Mouse (Mus musculus) MEL (cell line): ENCODE data around the gene Rpl38. TPM values are rescaled to one million over a fixed set of nuclear protein-coding genes. Genes with fewer than 3 reads are reported as not detected.

Experiments used
- DNase-seq: peaks from one replicate; pipeline ENCODE4 v3.0.0; 2011; ENCODE audit warnings: low read depth, low spot score
- H3K27ac ChIP-seq: 2 replicates; pipeline ENCODE4 v1.5.1; 2012; ENCODE audit warnings: low read depth, mild to moderate bottlenecking, control low read depth, low read length, moderate library complexity; ENCODE audit not compliant: control insufficient read depth
- H3K27me3 ChIP-seq, 2 experiments: fragments of 150-350 bp in 1 of 2; sonication (generic) in 1 of 2; 2 replicates each; pipeline ENCODE4 v1.6.1; 2012; ENCODE audit warnings: low read length in 2 of 2, mild to moderate bottlenecking in 2 of 2, improper control_type of control experiment in 1 of 2, moderate library complexity in 1 of 2; ENCODE audit not compliant: insufficient read depth in 2 of 2, control insufficient read depth in 1 of 2
- H3K36me3 ChIP-seq, 2 experiments: 2 replicates each; pipeline ENCODE4 v1.6.1; 2012 to 2014; ENCODE audit warnings: low read length in 2 of 2, improper control_type of control experiment in 1 of 2, inconsistent platforms in 1 of 2, mild to moderate bottlenecking in 1 of 2; ENCODE audit not compliant: insufficient read depth in 2 of 2, control insufficient read depth in 1 of 2
- H3K4me1 ChIP-seq, 2 experiments: fragments of 150-350 bp in 1 of 2; sonication (generic) in 1 of 2; 2 replicates each; pipeline ENCODE4 v1.6.1; 2012; ENCODE audit warnings: low read length in 2 of 2, improper control_type of control experiment in 1 of 2, mild to moderate bottlenecking in 1 of 2; ENCODE audit not compliant: insufficient read depth in 2 of 2, control insufficient read depth in 1 of 2
- H3K4me3 ChIP-seq, 2 experiments: fragments of 150-350 bp in 1 of 2; sonication (generic) in 1 of 2; 2 replicates each; pipeline ENCODE4 v1.5.1; 2012; ENCODE audit warnings: low read depth in 2 of 2, low read length in 2 of 2, mild to moderate bottlenecking in 2 of 2, moderate library complexity in 2 of 2, control low read depth in 1 of 2, improper control_type of control experiment in 1 of 2; ENCODE audit not compliant: control insufficient read depth in 1 of 2, insufficient read depth in 1 of 2
- H3K79me2 ChIP-seq: 2 replicates; pipeline ENCODE4 v1.6.1; 2012; ENCODE audit warnings: mild to moderate bottlenecking, low read length, moderate library complexity; ENCODE audit not compliant: control insufficient read depth, poor library complexity, insufficient read depth
- H3K9ac ChIP-seq: 2 replicates; pipeline ENCODE4 v1.6.1; 2012; ENCODE audit warnings: low read depth, mild to moderate bottlenecking, control low read depth, low read length, moderate library complexity; ENCODE audit not compliant: control insufficient read depth, poor library complexity, severe bottlenecking
- H3K9me3 ChIP-seq: fragments of 150-350 bp; sonication (generic); replicated peaks from 2 replicates; pipeline ENCODE4 v1.6.1; 2012; ENCODE audit warnings: mild to moderate bottlenecking, low read length, improper control_type of control experiment, moderate library complexity; ENCODE audit not compliant: insufficient read depth
- CHD1 ChIP-seq: IDR thresholded peaks from 2 replicates; pipeline ENCODE4 v1.6.1; 2012; ENCODE audit warnings: low read depth, mild to moderate bottlenecking, inconsistent platforms, low read length, improper control_type of control experiment
- CHD2 ChIP-seq: IDR thresholded peaks from 2 replicates; pipeline ENCODE4 v1.6.1; 2011; ENCODE audit warnings: low read length, improper control_type of control experiment
- ELF1 ChIP-seq: IDR thresholded peaks from 2 replicates; pipeline ENCODE4 v1.6.1; 2014; ENCODE audit warnings: low read depth, mild to moderate bottlenecking, inconsistent platforms, low read length, improper control_type of control experiment, moderate library complexity
- EP300 ChIP-seq, 2 experiments: IDR thresholded peaks; 2 replicates each; pipeline ENCODE4 v1.6.1; 2011; ENCODE audit warnings: improper control_type of control experiment in 2 of 2, low read length in 2 of 2, low read depth in 1 of 2, mild to moderate bottlenecking in 1 of 2
- GABPA ChIP-seq: IDR thresholded peaks from 2 replicates; pipeline ENCODE4 v1.6.1; 2012; ENCODE audit warnings: low read depth, mild to moderate bottlenecking, inconsistent platforms, low read length, improper control_type of control experiment, moderate library complexity
- GATA1 ChIP-seq: IDR thresholded peaks from 2 replicates; pipeline ENCODE4 v1.6.1; 2011; ENCODE audit warnings: low read depth, low read length, improper control_type of control experiment
- HCFC1 ChIP-seq: IDR thresholded peaks from 2 replicates; pipeline ENCODE4 v1.6.1; 2012; ENCODE audit warnings: low read depth, mild to moderate bottlenecking, inconsistent platforms, low read length, improper control_type of control experiment, moderate library complexity
- JUND ChIP-seq: IDR thresholded peaks from 2 replicates; pipeline ENCODE4 v1.6.1; 2011; ENCODE audit warnings: low read depth, mild to moderate bottlenecking, improper control_type of control experiment, low read length
- KAT2A ChIP-seq: conservative IDR thresholded peaks from 2 replicates; pipeline ENCODE4 v1.6.1; 2012; ENCODE audit warnings: low read depth, low read length, improper control_type of control experiment, inconsistent platforms
- MAZ ChIP-seq: IDR thresholded peaks from 2 replicates; pipeline ENCODE4 v1.6.1; 2012; ENCODE audit warnings: low read depth, mild to moderate bottlenecking, inconsistent platforms, low read length, improper control_type of control experiment
- MXI1 ChIP-seq: IDR thresholded peaks from 2 replicates; pipeline ENCODE4 v1.6.1; 2011; ENCODE audit warnings: mild to moderate bottlenecking, low read depth, low read length, improper control_type of control experiment
- MYB ChIP-seq: IDR thresholded peaks from 2 replicates; pipeline ENCODE4 v1.6.1; 2011; ENCODE audit warnings: mild to moderate bottlenecking, low read depth, low read length, improper control_type of control experiment
- NRF1 ChIP-seq: IDR thresholded peaks from 2 replicates; pipeline ENCODE4 v1.6.1; 2014; ENCODE audit warnings: low read depth, mild to moderate bottlenecking, inconsistent platforms, low read length, improper control_type of control experiment, moderate library complexity; ENCODE audit not compliant: poor library complexity, insufficient read depth, severe bottlenecking
- POLR2A ChIP-seq, 2 experiments: IDR thresholded peaks; 2 replicates each; pipeline ENCODE4 v1.6.1; 2011 to 2012; ENCODE audit warnings: low read length in 2 of 2, mild to moderate bottlenecking in 2 of 2, control low read depth in 1 of 2, improper control_type of control experiment in 1 of 2, low read depth in 1 of 2, moderate library complexity in 1 of 2; ENCODE audit not compliant: control insufficient read depth in 1 of 2, insufficient read depth in 1 of 2, poor library complexity in 1 of 2
- RAD21 ChIP-seq: IDR thresholded peaks from 2 replicates; pipeline ENCODE4 v1.6.1; 2011; ENCODE audit warnings: mild to moderate bottlenecking, low read depth, low read length, improper control_type of control experiment
- RCOR1 ChIP-seq: IDR thresholded peaks from 2 replicates; pipeline ENCODE4 v1.6.1; 2012; ENCODE audit warnings: low read depth, mild to moderate bottlenecking, inconsistent platforms, low read length, improper control_type of control experiment
- SMC3 ChIP-seq: IDR thresholded peaks from 2 replicates; pipeline ENCODE4 v1.6.1; 2011; ENCODE audit warnings: low read depth, low read length, improper control_type of control experiment
- TBP ChIP-seq: IDR thresholded peaks from 2 replicates; pipeline ENCODE4 v1.8.0; 2011; ENCODE audit warnings: low read depth, low read length, improper control_type of control experiment
- UBTF ChIP-seq: IDR thresholded peaks from 2 replicates; pipeline ENCODE4 v1.6.1; 2012; ENCODE audit warnings: low read depth, mild to moderate bottlenecking, inconsistent platforms, low read length, improper control_type of control experiment, moderate library complexity, borderline replicate concordance; ENCODE audit not compliant: insufficient read depth
- ZKSCAN1 ChIP-seq: IDR thresholded peaks from 2 replicates; pipeline ENCODE4 v1.6.1; 2012; ENCODE audit warnings: low read depth, mild to moderate bottlenecking, inconsistent platforms, low read length, improper control_type of control experiment, moderate library complexity
- ZNF384 ChIP-seq: IDR thresholded peaks from 2 replicates; pipeline ENCODE4 v1.6.1; 2012; ENCODE audit warnings: low read depth, mild to moderate bottlenecking, inconsistent platforms, low read length, improper control_type of control experiment
- polyA plus RNA-seq, 2 experiments: library from polyadenylated mRNA; stranded (reverse) in 1 of 2; unstranded in 1 of 2; fragments of >175 nt in 1 of 2; fragments of >200 nt in 1 of 2; gene quantifications; 2 replicates each; pipeline versions ENCODE4 v1.2.1 to v1.2.4; 2012; ENCODE audit warnings: low replicate concordance in 2 of 2, low read depth in 1 of 2; ENCODE audit not compliant: insufficient read length in 2 of 2, insufficient read depth in 1 of 2, missing spikeins in 1 of 2
- total RNA-seq: library from RNA; depleted of rRNA; stranded (reverse); fragments of 300-350 nt; gene quantifications from 2 replicates; pipeline ENCODE4 v1.2.3, GENCODE M21; 2012

The Rpl38 gene
- total and polyA plus RNA-seq, 3 experiments, result 851 to 5,142 (median 1,236) TPM

DNA sequence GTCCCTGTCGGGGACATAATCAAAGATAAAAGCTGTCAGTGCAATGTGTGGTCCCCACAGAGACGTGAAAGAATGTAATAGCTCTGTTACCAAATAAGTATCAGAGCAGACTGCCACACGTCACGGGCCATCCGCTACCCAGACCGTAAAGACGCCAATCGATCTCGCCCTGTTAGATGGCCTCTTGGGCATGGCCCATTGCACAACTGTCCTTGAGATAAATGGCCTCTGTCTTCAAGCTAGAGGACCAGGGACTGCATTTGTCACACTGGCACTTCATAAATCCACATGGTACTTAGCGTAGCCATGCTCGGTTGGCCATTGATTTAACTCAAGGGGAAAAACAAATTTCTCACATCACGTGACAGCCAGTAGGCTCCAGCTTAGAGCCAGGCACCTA is 43.5 kb downstream of the Rpl38 start:
- no peaks in the 10 kb centered on the region for H3K4me1 ChIP-seq
- no peak overlapping the region for H3K27ac ChIP-seq
- no peaks in the 10 kb centered on the region for H3K9me3 ChIP-seq
- no peak overlapping the region for H3K4me3 ChIP-seq
- H3K79me2 ChIP-seq, result no peaks in the 10 kb centered on the region
- no peaks in the 10 kb centered on the region for H3K27me3 ChIP-seq
- TF ChIP-seq NRF1, result no peak
- TF ChIP-seq GABPA, result no peak
- no peak for TF ChIP-seq ZKSCAN1
- no peak for TF ChIP-seq MYB
- TF ChIP-seq RCOR1, result no peak
- no peak for TF ChIP-seq ELF1
- TF ChIP-seq EP300 (IDR thresholded peaks at IDR 0.05; ENCODE audit: low read depth in 1 of 2, low read length in 2 of 2), result no peak
- no peak for TF ChIP-seq CHD1
- no peak for TF ChIP-seq MXI1
- no peak for TF ChIP-seq CHD2
- TF ChIP-seq HCFC1, result no peak
- no peak for TF ChIP-seq POLR2A (IDR thresholded peaks at IDR 0.05; ENCODE audit: control insufficient read depth in 1 of 2, insufficient read depth in 1 of 2, low read depth in 1 of 2, low read length in 2 of 2, poor library complexity in 1 of 2)
- TF ChIP-seq MAZ, result no peak
- no peak overlapping the region for H3K9ac ChIP-seq
- H3K36me3 ChIP-seq, result no peaks in the 10 kb centered on the region
- DNase-seq, result no peak

DNA sequence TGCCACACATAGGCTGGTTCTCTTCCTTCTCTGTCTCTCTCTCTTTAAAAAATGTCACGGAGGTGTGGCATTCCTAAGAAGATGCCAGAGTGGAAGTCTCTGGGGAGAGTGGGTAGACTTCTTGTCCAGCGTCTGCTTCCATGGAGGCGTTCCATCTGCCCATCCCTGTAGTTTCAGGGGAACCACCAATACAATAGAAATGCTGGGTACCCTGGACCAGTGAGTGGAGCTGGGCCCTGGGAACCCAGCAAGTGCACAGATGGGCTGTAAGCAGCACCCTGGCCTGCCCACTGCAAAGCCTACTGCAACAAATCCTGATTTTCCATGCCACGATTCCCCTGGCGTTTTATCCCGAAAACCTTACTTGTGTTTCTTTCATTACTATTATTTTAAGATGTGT is 46.2 kb downstream of the Rpl38 start:
- H3K4me1 ChIP-seq, result no peaks in the 10 kb centered on the region
- no peaks in the 10 kb centered on the region for H3K36me3 ChIP-seq
- H3K4me3 ChIP-seq, result no peak overlapping the region
- H3K9me3 ChIP-seq, result no peaks in the 10 kb centered on the region
- TF ChIP-seq TBP (no peak), JUND (no peak), ZNF384 (no peak), POLR2A (IDR thresholded peaks at IDR 0.05; ENCODE audit: control insufficient read depth in 1 of 2, insufficient read depth in 1 of 2, low read depth in 1 of 2, low read length in 2 of 2, poor library complexity in 1 of 2) (no peak), CHD1 (no peak), UBTF (no peak), MAZ (no peak), KAT2A (no peak), MYB (no peak), GATA1 (no peak), RAD21 (no peak), SMC3 (no peak), RCOR1 (no peak)
- no peak for DNase-seq
- no peaks in the 10 kb centered on the region for H3K79me2 ChIP-seq
- H3K9ac ChIP-seq, result no peak overlapping the region
- H3K27me3 ChIP-seq, result no peaks in the 10 kb centered on the region
- H3K27ac ChIP-seq, result no peak overlapping the region
